Mouse (Mus musculus): Measurements from ENCODE around the gene Ifitm5.

Ifitm5 gene

DNA sequence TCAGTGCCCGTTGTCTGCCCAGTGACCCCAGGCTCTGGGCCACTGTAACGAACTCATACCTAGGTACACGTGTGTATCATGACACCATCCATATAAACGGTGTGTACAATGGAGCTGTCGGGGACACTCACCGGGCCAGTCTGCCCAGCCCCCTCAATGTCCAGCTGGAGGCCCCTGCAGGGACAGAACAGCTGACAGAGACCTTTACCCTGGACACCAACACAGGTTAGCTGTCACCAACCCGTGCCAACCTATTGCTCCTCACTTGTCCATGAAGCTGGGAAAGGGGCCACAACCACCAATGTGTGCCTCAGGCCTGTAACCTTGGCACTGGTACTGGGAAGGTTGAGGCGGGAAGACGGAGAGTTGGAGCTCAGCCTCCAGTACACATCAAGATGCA is 7.8 kb downstream of the Ifitm5 start:
- no peak for DNase-seq (ENCODE audit: extremely low spot score, low read depth, low spot score)

- DNase-seq (ENCODE audit: extremely low spot score, low read depth, low spot score), result peak; percentile 71
Observed at GRCm38 (mm10) chr7:140941222-140942051, 8.7 kb downstream of the Ifitm5 start, which contains the start of gene Pgghg. Pgghg (plus strand) TSS chr7:140941391.

GRCm38 (mm10) chr7:140939669-140940171 is 10.4 kb downstream of the Ifitm5 start:
- DNase-seq (ENCODE audit: extremely low spot score, low read depth, low spot score), result peak; percentile 97

GRCm38 (mm10) chr7:140938896-140939295 is 11.2 kb downstream of the Ifitm5 start:
- no peak for DNase-seq (ENCODE audit: extremely low spot score, low read depth, low spot score)

GRCm38 (mm10) chr7:140938436-140938835 is 11.7 kb downstream of the Ifitm5 start:
- no peak for DNase-seq (ENCODE audit: extremely low spot score, low read depth, low spot score)

- DNase-seq (ENCODE audit: extremely low spot score, low read depth, low spot score), result no peak
Observed at GRCm38 (mm10) chr7:140927181-140927580, 22.9 kb downstream of the Ifitm5 start.

DNA sequence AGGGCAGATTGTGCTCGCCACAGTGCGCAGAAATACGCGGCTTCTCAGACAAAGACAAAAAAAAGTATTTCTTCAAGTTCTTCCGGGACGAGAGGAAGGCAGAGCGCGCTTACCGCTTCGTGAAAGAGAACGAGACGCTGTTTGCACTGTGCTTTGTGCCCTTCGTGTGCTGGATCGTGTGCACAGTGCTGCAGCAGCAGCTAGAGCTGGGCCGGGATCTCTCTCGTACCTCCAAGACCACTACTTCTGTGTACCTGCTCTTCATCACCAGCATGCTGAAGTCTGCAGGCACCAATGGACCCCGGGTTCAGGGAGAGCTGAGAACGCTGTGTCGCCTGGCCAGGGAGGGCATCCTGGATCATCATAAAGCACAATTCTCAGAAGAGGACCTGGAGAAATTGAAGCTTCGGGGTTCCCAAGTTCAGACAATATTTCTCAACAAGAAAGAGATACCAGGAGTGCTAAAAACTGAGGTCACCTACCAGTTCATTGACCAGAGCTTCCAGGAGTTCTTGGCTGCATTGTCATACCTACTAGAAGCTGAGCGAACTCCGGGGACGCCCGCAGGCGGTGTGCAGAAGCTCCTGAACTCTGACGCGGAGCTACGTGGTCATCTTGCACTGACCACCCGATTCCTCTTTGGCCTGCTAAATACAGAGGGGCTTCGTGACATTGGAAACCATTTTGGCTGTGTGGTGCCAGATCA is 26.9 kb downstream of the Ifitm5 start:
- no peak for DNase-seq (ENCODE audit: extremely low spot score, low read depth, low spot score)

- DNase-seq (ENCODE audit: extremely low spot score, low read depth, low spot score), result no peak
Observed at GRCm38 (mm10) chr7:140922398-140923069, 27.6 kb downstream of the Ifitm5 start.

- DNase-seq (ENCODE audit: extremely low spot score, low read depth, low spot score), result no peak
Observed at GRCm38 (mm10) chr7:140921225-140921975, 28.7 kb downstream of the Ifitm5 start.

DNA sequence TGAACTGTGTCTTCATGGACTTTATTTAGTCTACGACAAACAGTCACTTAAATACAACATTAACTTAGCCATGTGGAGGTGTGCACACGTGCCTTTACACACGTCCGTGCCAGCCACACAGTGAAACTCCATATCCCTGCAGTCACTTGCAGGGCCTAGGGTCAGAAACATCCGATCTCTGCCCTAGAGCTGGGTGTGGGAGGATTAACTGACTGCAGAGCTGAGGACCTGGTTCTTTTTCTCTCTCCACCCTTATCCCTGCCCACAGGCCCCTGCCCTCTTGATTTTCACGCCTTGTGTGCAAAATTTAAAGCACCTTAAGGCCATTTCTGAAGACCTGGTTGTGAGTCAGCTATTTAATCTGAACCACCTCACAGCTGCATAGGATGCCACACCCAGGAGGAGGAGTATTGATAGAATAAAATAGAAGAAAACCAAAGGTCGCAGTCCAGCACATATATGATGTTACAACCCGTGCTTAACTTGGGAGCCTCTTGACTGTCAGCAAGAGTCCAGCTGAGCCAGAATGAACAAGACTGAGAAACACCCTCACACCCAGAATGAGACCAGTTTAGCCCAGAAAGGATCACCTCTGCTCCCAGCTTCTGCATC is 29.6 kb downstream of the Ifitm5 start, which contains the start of gene Nlrp6:
TSS of gene Nlrp6 (plus strand) at position 485 of the 612 bp plus-strand sequence.
- DNase-seq (ENCODE audit: extremely low spot score, low read depth, low spot score), result no peak

- DNase-seq (ENCODE audit: extremely low spot score, low read depth, low spot score), result no peak
Observed at GRCm38 (mm10) chr7:140919911-140920310, 30.2 kb downstream of the Ifitm5 start.

DNA sequence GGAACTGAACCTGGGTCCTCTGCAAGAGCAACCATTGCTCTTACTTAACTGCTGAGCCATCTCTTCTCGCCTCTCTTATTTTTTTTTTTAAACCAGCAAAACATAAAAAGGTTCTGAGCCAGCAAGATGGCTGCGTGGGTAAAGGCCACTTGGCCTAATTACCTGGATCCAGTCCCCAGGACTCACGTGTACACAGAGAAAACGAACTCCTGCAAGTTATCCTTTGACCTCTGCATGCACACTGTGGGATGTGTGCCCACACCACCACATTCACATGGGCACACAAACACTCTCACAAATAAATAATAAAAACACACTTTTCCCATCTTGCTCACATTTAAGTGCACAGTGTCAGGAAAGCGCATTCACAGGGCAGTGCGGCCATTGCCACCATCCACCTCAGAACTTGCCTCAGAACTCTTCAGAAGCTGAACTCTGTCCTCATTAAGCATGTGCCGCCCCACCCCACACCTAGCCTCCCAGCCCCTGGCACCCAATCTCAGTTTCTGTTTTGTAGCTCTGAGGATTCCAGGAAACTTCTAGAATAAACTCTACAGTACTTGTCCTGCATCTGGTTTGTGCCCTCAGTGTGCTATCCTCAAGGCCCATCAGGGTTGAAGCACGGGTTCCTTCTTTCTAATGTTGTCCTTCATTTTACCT is 35.9 kb downstream of the Ifitm5 start:
- no peak for DNase-seq (ENCODE audit: extremely low spot score, low read depth, low spot score)

GRCm38 (mm10) chr7:140912846-140913482 is 37.1 kb downstream of the Ifitm5 start:
- DNase-seq (ENCODE audit: extremely low spot score, low read depth, low spot score), result no peak

DNA sequence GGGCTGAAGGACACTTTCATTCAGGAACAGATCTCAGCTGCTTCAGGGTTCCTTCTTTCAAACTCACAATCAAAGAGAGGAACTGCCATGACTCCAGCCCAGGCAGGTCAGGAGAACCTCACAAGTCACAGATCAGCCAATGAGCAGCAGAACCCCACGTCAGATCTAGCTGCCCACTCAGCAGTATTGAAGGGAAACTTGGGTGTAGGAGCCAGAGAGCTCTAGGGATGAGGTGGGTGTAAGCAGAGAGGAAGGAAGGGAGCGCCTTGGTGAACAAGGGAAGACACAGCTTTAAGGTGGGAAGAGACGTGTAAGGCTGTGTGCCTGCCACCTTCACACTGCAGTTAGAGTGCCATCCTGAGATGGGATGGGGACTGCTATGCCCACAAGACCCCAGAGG is 37.8 kb downstream of the Ifitm5 start:
- DNase-seq (ENCODE audit: extremely low spot score, low read depth, low spot score), result no peak

DNA sequence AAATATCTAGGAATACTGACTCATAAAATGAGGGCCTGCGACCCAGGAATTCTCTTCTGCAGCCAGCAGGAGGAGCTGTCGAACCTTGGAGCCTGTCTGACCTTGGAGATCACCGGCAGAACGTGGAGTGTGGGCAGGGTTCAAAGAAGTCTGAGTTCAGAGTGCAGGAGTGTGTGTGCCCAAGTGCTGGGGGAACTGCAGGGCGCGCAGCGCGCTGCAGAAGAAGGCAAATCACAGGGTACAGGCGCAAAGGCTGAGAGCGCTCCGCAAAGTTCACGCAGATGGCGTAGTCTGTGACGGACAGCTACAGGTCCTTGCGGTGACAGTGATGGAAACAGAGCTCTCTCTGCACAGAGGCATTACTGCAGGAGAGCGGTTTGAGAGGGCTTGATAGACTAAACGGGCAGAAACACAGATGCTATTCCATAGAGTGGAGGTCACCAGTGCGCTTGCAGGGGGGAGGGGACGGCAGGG is 41.4 kb downstream of the Ifitm5 start:
- peak; percentile 80 for DNase-seq (ENCODE audit: extremely low spot score, low read depth, low spot score)

DNA sequence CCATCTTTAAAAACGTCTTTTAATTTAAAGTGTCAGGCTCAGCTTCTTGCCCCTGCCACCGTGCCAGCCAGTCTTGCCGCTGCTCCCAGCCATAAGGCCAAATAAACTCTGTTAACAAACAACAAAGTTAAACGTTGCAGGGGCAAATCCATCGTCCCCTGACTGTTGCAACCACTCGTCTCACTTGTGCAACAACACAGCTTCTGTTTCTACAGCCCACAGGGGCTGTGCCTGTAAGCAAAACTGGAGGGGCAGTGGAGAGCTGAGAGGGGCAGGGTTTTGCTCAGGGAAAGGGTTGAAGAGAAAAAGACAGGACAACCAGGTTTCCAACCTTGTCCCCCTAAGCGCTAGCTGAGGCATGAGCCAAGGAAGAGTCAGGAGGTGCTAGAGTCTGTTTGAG is 41.9 kb downstream of the Ifitm5 start:
- DNase-seq (ENCODE audit: extremely low spot score, low read depth, low spot score), result no peak

- no peak for DNase-seq (ENCODE audit: extremely low spot score, low read depth, low spot score)
Observed at GRCm38 (mm10) chr7:140907697-140908096, 42.4 kb downstream of the Ifitm5 start.

DNA sequence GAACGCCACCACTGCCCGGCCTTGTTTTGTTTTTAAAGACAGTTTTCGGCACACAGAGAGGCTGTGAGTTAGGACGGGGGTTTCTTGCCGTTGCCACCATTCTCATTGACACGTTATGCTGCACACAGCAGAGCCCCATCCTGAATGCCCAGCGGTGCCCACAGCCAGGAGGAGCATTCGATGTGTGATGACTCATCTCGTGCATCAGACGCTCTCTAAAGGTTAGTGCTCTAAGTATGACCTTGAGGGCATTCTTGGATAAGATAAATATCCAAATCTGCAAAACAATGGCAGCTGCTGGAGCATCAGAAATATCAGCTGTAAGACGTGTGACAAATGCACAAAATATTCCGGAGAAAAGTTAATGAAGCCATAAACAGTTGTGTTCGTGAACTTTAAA is 43.0 kb downstream of the Ifitm5 start:
- no peak for DNase-seq (ENCODE audit: extremely low spot score, low read depth, low spot score)

DNA sequence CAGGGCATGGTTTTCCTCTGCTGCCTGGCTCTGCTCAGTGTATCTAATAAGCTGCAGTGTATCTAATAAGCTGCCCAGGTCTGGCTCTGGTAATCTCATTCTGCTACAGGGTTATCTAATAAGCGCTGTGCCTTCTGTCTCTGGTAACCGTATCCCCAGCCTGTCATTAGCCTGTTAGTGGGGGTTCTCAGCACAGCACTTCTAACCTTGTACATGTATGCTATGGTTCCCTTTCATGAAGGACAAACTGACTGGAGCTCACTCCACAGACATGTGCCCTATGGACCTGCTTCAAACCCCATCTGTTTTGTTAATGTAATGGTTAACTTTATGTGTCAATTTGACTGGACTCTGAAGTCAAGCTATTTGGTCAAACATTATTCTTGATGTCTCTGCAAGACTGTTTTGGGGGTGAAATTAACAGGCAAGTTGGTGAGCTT is 44.4 kb downstream of the Ifitm5 start:
- no peak for DNase-seq (ENCODE audit: extremely low spot score, low read depth, low spot score)

Data from hindlimb bud, embryonic 11.5 days (tissue).